Mouse (Mus musculus) subcutaneous adipose tissue, adult 2 months (tissue): ENCODE measurements around the gene Dab1. TPM values are rescaled to one million over a fixed set of nuclear protein-coding genes. Genes with fewer than 3 reads are reported as not detected.

ENCODE experiments used
- polyA plus RNA-seq: library from polyadenylated mRNA; depleted of rRNA; stranded (reverse); fragments of >200 nt; gene quantifications from 2 replicates; pipeline ENCODE4 v1.2.3, GENCODE M21; 2012; ENCODE audit warnings: low replicate concordance; rRNA removed

The Dab1 gene
- polyA plus RNA-seq = 0.03 and 8.7 TPM in 2 replicates

DNA sequence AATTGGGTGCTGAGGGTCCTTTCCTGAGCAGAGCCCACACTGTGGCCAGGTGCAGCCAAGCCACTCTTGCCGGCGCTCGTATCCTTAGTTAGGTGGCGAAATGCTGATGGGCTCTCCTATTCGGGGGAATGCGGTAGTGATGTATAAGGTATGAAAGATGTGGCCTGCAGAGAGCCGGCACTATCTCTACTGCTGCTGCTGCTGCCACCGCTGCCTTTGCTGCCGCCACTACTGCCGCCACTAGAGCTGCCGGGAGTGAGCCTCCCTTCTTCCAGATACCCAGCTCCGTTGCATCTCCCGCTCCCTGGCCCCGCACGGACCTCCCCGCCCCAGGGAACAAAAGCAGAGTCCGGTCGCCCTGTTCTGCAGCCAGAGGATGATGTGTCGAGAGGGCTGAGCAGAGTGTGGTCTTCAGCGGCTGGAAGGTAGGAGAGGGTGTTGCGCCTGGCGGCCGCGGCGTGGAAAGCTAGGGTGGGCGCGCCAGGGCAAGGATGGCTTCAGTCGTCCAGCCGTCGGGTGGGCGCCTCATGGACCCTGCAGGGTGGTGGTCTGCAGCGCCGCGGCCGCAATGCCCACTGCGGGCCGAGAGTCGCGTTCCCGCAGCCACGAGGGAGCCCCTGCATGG is at the start of gene Dab1:
Gene Dab1, plus strand, starts transcription at position 39 of the 625 bp plus-strand sequence.

GRCm38 (mm10) chr4:104766065-104766464 is 1146.9 kb downstream of the Dab1 start, which contains the start of gene C8b:
TSS of gene C8b (plus strand) at chr4:104766317.

